Mouse (Mus musculus): ENCODE measurements at regions not wholly inside any gene's neighbourhood (a gene's known extent, or its start where the extent isn't known, plus 50 kb on each side); places are given as distances from the start of the nearest gene placed in this dataset.

DNA sequence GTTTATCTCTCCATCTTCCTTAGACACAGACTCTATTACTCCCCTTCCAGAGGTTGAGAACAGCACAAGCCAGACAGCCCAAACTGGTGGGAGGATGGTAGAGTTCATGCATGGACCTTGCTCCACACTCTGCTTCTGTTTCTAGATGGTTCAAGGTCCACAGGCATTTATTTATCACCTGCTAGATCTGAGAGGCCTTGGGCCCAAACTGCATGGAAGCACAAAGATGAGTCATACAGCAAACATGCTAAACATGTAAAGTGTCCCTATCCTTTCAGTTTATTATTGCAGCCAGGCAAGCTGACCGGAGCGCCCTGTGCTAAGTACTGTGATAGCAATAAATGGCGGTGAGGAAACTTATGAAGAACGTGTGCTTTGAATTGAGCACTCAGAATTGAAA, 98.4 kb downstream of the Cmpk2 start:
- WGBS, result 42% methylated on average over 4 of the region's 4 CpGs
- TF ChIP-seq CTCF (IDR thresholded peaks at IDR 0.05; ENCODE audit: extremely low read depth, insufficient read length, insufficient replicate concordance, low read depth, low read length) (no peak), POLR2A (IDR thresholded peaks at IDR 0.05; ENCODE audit: low read depth, low read length) (no peak)
- Histone ChIP-seq H3K4me1 (ENCODE audit: control insufficient read depth, insufficient read depth, insufficient read length, low read length) (no peaks in the 10 kb centered on the region; the same call in 1 of the 2 replicates), H3K27ac (ENCODE audit: insufficient read depth, low read depth, low read length) (no peak overlapping the region), H3K27me3 (ENCODE audit: control insufficient read depth, insufficient read depth, low read length) (no peaks in the 10 kb centered on the region), H3K4me3 (ENCODE audit: low read depth, low read length) (no peak overlapping the region), H3K36me3 (ENCODE audit: control insufficient read depth, insufficient read depth, low read length) (no peaks in the 10 kb centered on the region)

DNA sequence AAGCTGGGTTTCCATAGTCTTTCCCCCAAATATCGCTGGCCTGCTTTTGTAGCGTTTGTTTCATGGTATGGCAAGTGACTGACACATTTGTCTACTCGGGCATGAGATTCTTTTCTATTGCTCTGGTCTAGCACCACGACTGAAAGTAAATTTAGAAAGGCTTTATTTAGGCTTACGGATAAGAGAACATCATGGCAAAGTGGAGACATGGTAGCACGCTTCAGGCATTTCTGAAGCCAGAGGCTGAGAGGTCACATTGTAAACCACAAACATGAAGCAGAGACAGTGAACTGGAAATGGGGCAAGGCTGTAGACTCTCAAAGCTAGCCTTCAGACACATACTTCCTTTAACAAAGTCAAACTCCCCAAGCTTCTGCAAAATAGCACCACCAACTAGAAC, 93.9 kb downstream of the Cmpk2 start:
- TF ChIP-seq POLR2A (IDR thresholded peaks at IDR 0.05; ENCODE audit: low read depth, low read length), result no peak
- TF ChIP-seq CTCF (IDR thresholded peaks at IDR 0.05; ENCODE audit: extremely low read depth, insufficient read length, insufficient replicate concordance, low read depth, low read length), result no peak
- Histone ChIP-seq H3K36me3 (ENCODE audit: control insufficient read depth, insufficient read depth, low read length) (no peaks in the 10 kb centered on the region), H3K4me3 (ENCODE audit: low read depth, low read length) (no peak overlapping the region), H3K27ac (ENCODE audit: insufficient read depth, low read depth, low read length) (no peak overlapping the region), H3K4me1 (ENCODE audit: control insufficient read depth, insufficient read depth, insufficient read length, low read length) (no peaks in the 10 kb centered on the region; the same call in 1 of the 2 replicates), H3K27me3 (ENCODE audit: control insufficient read depth, insufficient read depth, low read length) (no peaks in the 10 kb centered on the region)
- 79% methylated on average over 6 of the region's 6 CpGs for WGBS

DNA sequence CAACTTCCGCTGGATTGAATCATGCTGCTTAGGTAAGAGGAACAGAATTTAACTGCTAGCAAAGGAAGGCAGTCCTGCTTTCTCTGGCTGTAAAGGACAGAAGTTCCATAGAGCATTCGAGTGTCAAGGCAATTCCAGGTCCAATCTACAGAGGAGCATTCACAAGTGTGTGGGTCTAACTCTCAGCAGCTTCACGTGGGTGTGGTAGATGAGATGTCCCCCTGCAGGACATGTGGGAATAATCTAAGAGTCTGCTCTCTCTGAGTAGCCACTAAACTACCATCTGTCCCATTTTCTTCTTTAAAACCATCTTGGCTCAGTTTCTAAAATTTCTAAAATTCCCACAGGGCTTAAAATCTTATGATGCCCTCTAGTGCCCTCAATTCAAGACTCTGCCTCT, 90.6 kb downstream of the Cmpk2 start:
- H3K4me3 ChIP-seq (ENCODE audit: low read depth, low read length), result no peak overlapping the region
- H3K27ac ChIP-seq (ENCODE audit: insufficient read depth, low read depth, low read length), result no peak overlapping the region
- H3K27me3 ChIP-seq (ENCODE audit: control insufficient read depth, insufficient read depth, low read length), result no peaks in the 10 kb centered on the region
- no peaks in the 10 kb centered on the region for H3K4me1 ChIP-seq (ENCODE audit: control insufficient read depth, insufficient read depth, insufficient read length, low read length)
- WGBS, result 68% methylated on average over 3 of the region's 3 CpGs
- H3K36me3 ChIP-seq (ENCODE audit: control insufficient read depth, insufficient read depth, low read length), result no peaks in the 10 kb centered on the region
- no peak for TF ChIP-seq POLR2A (IDR thresholded peaks at IDR 0.05; ENCODE audit: low read depth, low read length)
- no peak for TF ChIP-seq CTCF (IDR thresholded peaks at IDR 0.05; ENCODE audit: extremely low read depth, insufficient read length, insufficient replicate concordance, low read depth, low read length)

DNA sequence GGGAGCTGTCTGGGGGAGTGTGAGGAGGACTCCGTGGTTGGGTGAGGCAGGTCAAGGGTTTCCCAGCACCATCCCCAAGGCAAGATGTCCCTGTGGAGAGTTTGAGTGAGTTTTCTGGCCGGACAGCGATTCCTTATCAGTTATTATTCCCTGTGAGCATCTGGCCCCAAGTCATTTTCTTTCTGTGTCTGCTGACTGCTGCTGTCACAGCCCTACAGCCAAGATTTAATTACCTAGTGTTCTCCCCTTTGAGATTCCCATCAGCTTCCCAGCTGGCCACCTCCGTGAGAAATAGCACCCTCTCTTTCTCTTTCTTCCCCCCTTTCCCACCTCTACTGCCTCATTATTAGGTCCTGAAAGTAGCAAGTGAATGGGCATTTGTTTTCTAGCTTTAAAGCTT, 88.4 kb downstream of the Cmpk2 start:
- Histone ChIP-seq H3K4me3 (ENCODE audit: low read depth, low read length) (no peak overlapping the region), H3K27ac (ENCODE audit: insufficient read depth, low read depth, low read length) (no peak overlapping the region), H3K4me1 (ENCODE audit: control insufficient read depth, insufficient read depth, insufficient read length, low read length) (no peaks in the 10 kb centered on the region), H3K27me3 (ENCODE audit: control insufficient read depth, insufficient read depth, low read length) (no peaks in the 10 kb centered on the region), H3K36me3 (ENCODE audit: control insufficient read depth, insufficient read depth, low read length) (no peaks in the 10 kb centered on the region)
- TF ChIP-seq CTCF (IDR thresholded peaks at IDR 0.05; ENCODE audit: extremely low read depth, insufficient read length, insufficient replicate concordance, low read depth, low read length), result no peak
- WGBS, result 4% methylated on average over 4 of the region's 4 CpGs

DNA sequence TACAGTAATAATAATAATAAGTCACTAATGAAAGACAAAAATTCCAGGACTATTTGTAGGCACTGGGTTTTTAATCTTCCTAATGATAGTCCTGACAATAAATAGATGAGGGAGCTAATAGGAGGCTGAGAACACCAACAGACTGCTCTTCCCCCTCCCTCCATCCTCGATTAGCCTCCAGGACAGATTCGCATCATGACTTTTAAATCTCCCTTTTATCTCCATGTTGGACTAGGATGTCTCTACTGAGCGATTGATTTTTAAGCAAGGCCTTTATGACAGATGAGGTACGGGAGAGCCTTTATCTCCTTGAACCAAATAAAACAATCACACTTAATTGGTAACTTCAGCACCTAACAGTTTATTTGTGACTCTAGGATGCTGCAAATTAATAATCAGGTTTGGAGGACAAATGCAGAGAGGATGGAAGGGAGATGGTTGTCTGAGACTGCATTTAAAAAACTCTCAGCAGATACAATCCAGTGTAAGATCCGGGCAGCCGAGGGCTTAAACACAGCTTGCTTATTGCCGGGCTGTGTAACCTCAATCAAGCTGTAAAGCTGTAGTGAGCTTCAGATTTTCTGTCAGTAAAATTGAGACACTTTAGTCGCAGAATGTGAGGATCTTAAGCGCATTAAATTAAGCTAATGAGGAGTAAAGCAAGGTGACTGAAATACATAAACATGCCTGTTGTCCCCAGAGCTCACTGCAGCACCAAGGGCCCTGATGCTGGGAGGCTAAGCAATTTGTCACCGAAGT, 82.3 kb downstream of the Cmpk2 start:
- H3K4me1 ChIP-seq (ENCODE audit: control insufficient read depth, insufficient read depth, insufficient read length, low read length), result no peaks in the 10 kb centered on the region
- H3K4me3 ChIP-seq (ENCODE audit: low read depth, low read length), result no peak overlapping the region
- H3K27me3 ChIP-seq (ENCODE audit: control insufficient read depth, insufficient read depth, low read length), result no peaks in the 10 kb centered on the region
- no peak for TF ChIP-seq CTCF (IDR thresholded peaks at IDR 0.05; ENCODE audit: extremely low read depth, insufficient read length, insufficient replicate concordance, low read depth, low read length)
- TF ChIP-seq POLR2A (IDR thresholded peaks at IDR 0.05; ENCODE audit: low read depth, low read length), result no peak
- H3K36me3 ChIP-seq (ENCODE audit: control insufficient read depth, insufficient read depth, low read length), result no peaks in the 10 kb centered on the region
- H3K27ac ChIP-seq (ENCODE audit: insufficient read depth, low read depth, low read length), result no peak overlapping the region
- 60% methylated on average over 10 of the region's 10 CpGs for WGBS

DNA sequence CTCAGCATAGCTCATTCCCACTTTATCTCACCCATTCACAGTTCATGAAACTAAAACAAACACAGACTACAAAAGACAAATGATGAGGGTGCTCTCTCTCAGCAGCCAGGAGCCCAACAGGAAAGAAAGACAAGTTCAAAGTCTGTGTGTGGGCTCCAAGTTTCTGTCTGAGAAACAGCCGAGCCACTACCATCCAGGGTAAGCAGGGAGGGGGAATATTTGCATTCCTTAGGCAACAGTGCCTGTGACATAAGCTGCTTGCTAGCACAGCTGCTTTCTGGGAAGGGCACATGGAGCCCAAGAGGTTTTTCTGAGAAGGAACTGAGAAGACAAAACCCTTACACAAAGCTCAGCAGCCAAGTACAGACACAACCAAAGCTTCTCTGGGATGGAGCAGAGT, 78.5 kb downstream of the Cmpk2 start:
- H3K4me1 ChIP-seq (ENCODE audit: control insufficient read depth, insufficient read depth, insufficient read length, low read length), result no peaks in the 10 kb centered on the region
- H3K27me3 ChIP-seq (ENCODE audit: control insufficient read depth, insufficient read depth, low read length), result no peaks in the 10 kb centered on the region
- TF ChIP-seq POLR2A (IDR thresholded peaks at IDR 0.05; ENCODE audit: low read depth, low read length) (no peak), CTCF (IDR thresholded peaks at IDR 0.05; ENCODE audit: extremely low read depth, insufficient read length, insufficient replicate concordance, low read depth, low read length) (no peak)
- 16% methylated on average over 1 of the region's 1 CpGs for WGBS
- H3K27ac ChIP-seq (ENCODE audit: insufficient read depth, low read depth, low read length), result no peak overlapping the region
- H3K4me3 ChIP-seq (ENCODE audit: low read depth, low read length), result no peak overlapping the region
- H3K36me3 ChIP-seq (ENCODE audit: control insufficient read depth, insufficient read depth, low read length), result no peaks in the 10 kb centered on the region

DNA sequence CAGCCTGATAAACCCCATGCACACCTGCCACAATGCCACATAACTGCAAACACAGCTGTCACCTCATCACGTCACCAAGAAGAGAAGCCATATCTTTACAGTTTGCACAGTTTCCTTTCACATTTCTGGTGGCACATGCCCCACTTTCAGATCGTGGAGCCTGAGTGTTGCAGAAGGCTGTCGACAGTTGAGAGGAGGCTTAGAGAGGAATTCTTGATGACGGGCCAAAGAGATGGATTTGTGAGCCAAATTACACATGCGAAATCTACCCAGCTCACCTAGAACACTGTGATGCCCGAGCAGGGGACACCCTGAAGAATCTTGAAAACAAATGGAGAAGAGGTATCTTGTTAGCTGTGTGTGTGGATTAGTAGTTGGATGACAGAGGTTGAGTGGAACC, 77.4 kb downstream of the Cmpk2 start:
- TF ChIP-seq CTCF (IDR thresholded peaks at IDR 0.05; ENCODE audit: extremely low read depth, insufficient read length, insufficient replicate concordance, low read depth, low read length) (no peak), POLR2A (IDR thresholded peaks at IDR 0.05; ENCODE audit: low read depth, low read length) (no peak)
- Histone ChIP-seq H3K4me1 (ENCODE audit: control insufficient read depth, insufficient read depth, insufficient read length, low read length) (no peaks in the 10 kb centered on the region), H3K36me3 (ENCODE audit: control insufficient read depth, insufficient read depth, low read length) (no peaks in the 10 kb centered on the region), H3K4me3 (ENCODE audit: low read depth, low read length) (no peak overlapping the region), H3K27ac (ENCODE audit: insufficient read depth, low read depth, low read length) (no peak overlapping the region), H3K27me3 (ENCODE audit: control insufficient read depth, insufficient read depth, low read length) (no peaks in the 10 kb centered on the region)
- 68% methylated on average over 6 of the region's 6 CpGs for WGBS

Data from small intestine, adult 2 months (tissue).